Mouse (Mus musculus) macrophage (primary cell): ENCODE measurements around the gene Rpl37. TPM values are rescaled to one million over a fixed set of nuclear protein-coding genes. Genes with fewer than 3 reads are reported as not detected.
A peak's percentile ranks its signal among the peaks of the same experiment; 100 is the strongest.

Experiments
- H3K27ac ChIP-seq: fragments of 350-480 bp; formaldehyde crosslinking; 2 replicates; pipeline ENCODE4 v1.9.0; 2021
- H3K36me3 ChIP-seq: fragments of 350-480 bp; formaldehyde crosslinking; 2 replicates; pipeline ENCODE4 v1.9.0; 2021; ENCODE audit errors: inconsistent target
- H3K4me3 ChIP-seq: fragments of 350-480 bp; formaldehyde crosslinking; 2 replicates; pipeline ENCODE4 v1.9.0; 2021; ENCODE audit errors: inconsistent target
- H3K79me2 ChIP-seq: fragments of 350-480 bp; formaldehyde crosslinking; 2 replicates; pipeline ENCODE4 v1.9.0; 2021; ENCODE audit errors: inconsistent target
- WGBS: methylation state at CpG from one replicate; pipeline ENCODE4 v1.1.7; 2026; ENCODE audit warnings: inconsistent platforms; ENCODE audit not compliant: missing documents; 5-methylcytosine and 5-hydroxymethylcytosine counted together
- polyA plus RNA-seq: library from polyadenylated mRNA; stranded (reverse); fragments of 250-400 nt; gene quantifications from 3 replicates; pipeline ENCODE4 v1.2.4, GENCODE M21; 2018; ENCODE audit warnings: inconsistent platforms
- total RNA-seq, 78 experiments: library from RNA; depleted of rRNA; stranded (reverse); fragments of 250-400 nt; gene quantifications; 1 replicate in 9 of 78; 2 replicates in 24 of 78; 3 replicates in 43 of 78; 4 replicates in 2 of 78; pipeline ENCODE4 v1.2.4; 2018; ENCODE audit warnings: inconsistent platforms in 56 of 78

Rpl37 gene
- total RNA-seq (2018; cell fraction: chromatin; rRNA removed): 100 to 1,000 TPM in 1 of 26 experiments, 10 to 100 TPM in 25; 35.7 to 113 (median 67.1) TPM
- 100 to 1,000 TPM; 142 to 422 (median 216) TPM for total RNA-seq (2018; cell fraction: cytosol; rRNA removed)
- total RNA-seq (2018; cell fraction: nucleus; rRNA removed): 100 to 1,000 TPM in 1 of 26 experiments, 10 to 100 TPM in 25; 34.6 to 137 (median 64.8) TPM
- 263 to 496 TPM (median 486 TPM) in 3 replicates for polyA plus RNA-seq

DNA sequence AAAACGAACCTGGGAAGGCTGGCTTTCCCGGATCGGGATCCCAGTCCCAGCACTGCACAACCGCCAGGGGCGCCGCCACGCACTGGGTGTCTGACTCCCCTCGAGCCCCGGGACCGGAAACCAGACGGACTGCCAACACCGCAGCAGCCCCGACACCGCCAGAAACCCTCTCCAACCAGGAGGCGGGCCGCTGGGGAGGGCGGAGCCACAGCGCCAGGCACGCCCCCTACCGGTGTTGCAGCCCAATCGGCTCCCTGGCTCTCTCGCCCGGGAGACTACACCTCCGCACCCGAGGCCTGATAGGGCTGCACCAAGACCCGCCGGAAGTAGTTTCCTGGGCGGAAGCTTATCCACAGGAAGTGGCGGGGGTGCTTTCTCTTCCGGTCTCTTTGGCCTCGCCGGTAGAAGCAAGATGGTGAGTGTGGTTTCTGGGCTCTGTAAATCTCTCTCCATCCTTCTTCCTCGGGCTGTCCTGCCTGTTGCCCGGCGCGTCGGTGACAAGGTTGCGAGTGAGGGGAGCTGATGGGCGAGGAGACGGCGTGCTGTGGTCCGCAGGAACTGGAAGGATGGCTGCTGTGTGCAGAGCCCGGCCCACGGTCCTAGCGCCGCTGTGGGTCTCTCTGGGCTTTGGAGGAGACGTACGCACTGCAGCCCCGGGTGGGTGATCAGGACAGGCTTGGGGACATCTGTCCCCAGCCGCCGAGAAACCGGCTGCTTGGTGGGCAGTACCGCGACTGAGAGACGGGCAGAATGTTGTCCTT, at the start of gene Rpl37:
Gene Rpl37, plus strand, starts transcription at position 376 of the 761 bp plus-strand sequence.
- H3K27ac ChIP-seq: peak within 1 kb of the TSS; percentile 66
- H3K79me2 ChIP-seq: peaks cover 38% of the 10 kb centered on the region
- peaks cover 33% of the 10 kb centered on the region; the same call in 1 of the 2 replicates for H3K36me3 ChIP-seq
- peak within 1 kb of the TSS; percentile 91 for H3K4me3 ChIP-seq
- WGBS: under 1% methylated on average over 55 of the region's 55 CpGs

DNA sequence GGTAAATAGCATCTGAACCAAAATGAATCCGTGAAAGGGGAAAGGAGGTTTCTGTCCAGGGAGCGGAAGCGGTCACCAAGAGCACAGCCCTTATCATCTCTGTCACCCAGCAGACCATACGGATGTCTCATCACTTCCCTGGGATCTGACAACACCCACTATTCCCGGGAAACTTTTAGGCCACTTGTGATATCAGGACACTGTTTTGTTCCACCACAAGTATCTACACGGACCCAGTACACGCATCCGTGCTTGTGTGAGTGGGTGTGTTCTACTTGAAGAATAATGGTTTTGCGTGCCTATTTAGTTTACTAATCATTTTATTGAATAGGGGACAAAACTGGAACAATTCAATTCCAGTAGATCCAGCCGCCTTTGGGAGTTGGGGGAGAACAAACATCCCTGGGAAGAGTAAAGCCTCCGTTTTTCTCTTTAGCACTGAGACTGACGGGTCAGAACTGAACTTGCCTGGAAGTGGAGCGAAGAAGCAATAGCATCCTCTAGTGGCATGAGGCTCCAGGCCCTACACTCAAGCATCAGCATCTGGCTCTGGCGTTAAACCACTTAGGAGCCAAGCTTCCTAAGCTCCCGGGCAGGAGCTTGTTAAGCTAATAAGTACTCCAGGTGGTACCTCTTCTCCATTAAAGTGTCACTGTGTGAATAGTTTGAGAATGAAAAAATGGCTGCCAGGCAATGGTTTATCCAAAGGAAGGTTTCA, 47.5 kb upstream of the Rpl37 start:
- no peaks in the 10 kb centered on the region for H3K36me3 ChIP-seq
- WGBS: 72% methylated on average over 14 of the region's 15 CpGs
- H3K4me3 ChIP-seq: no peak overlapping the region
- H3K27ac ChIP-seq: no peak overlapping the region
- no peaks in the 10 kb centered on the region for H3K79me2 ChIP-seq

DNA sequence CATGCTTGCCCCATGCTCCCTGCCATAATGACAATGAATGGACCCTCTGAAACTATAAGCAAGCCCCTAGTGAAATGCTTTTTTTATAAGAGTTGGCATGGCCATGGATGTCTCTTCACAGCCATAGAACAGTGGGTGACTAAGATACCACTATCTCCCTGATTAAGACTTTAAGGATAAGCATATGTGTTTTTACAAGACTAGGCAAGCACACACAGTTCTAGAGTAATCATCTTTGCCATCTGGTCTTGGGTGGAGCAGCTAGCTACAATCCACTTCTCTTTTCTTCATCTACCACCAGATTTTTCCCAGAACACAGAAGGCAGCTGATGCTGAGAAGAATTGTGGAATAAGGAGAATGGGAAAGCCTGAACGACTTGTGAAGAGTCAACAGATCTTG, 35.2 kb upstream of the Rpl37 start:
- Histone ChIP-seq H3K4me3 (no peak overlapping the region), H3K27ac (no peak overlapping the region), H3K79me2 (no peaks in the 10 kb centered on the region), H3K36me3 (no peaks in the 10 kb centered on the region)
- WGBS: 82% methylated on average over 1 of the region's 1 CpGs

DNA sequence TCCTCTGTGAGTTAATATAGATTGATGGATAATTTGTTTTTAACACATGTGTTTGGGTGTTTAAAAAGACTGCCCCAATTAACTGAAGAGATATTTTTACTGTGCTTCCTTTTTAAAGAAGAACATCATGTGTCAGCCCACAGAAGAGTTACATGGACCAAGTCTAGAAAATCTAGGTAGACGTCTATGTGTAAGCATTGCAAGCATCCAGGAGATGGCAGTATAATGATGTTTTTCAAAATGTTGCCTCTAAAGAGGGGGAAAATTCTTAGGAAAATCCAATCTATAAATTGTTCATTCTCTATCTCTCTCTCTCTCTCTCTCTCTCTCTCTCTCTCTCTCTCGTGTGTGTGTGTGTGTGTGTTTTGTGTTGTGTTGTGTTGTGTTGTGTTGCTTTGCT, 30.3 kb upstream of the Rpl37 start:
- no peak overlapping the region for H3K4me3 ChIP-seq

DNA sequence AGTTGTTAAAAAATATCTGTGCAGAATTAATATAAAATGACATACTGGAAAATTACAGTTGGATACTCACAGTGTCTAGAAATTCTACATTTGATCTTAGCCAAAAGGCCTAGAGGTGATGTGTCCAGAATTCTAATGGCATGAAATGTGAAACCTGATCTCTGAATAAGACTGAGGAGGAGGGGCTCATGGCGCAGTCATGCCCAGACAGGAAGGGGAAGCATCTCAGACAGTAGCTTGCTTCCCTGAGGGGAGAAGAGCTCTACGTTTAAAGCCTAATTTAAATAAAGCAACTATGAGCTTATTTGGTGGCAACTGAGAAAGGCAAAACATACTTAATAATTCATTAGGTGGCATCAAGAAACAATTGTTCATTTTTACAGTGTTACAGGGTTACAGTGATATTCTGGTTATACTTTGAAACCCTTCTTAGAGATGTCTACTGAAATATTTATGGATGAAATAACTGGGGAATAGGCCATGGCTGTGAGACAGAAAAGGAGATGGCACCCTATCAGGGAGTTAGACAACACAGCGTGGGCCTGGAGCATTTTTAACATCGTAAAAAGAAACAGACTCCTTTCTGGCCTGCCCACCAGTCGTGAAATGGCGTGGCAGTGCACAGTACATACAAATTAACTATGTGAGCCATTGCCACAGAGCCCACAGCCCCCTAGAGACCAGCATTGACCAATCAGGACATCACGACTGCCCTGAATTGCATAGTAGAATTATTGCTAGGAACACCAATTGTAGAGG, 27.4 kb upstream of the Rpl37 start:
- 71% methylated on average over 7 of the region's 7 CpGs for WGBS
- no peak overlapping the region for H3K4me3 ChIP-seq
- no peak overlapping the region for H3K27ac ChIP-seq
- no peaks in the 10 kb centered on the region for H3K36me3 ChIP-seq
- H3K79me2 ChIP-seq: no peaks in the 10 kb centered on the region

More for the DNA sequence above, 30.3 kb upstream of the Rpl37 start:
- Histone ChIP-seq H3K27ac (no peak overlapping the region), H3K79me2 (no peaks in the 10 kb centered on the region), H3K36me3 (no peaks in the 10 kb centered on the region)
- whole genome bisulfite sequencing: 0% methylated on average over 1 of the region's 2 CpGs

DNA sequence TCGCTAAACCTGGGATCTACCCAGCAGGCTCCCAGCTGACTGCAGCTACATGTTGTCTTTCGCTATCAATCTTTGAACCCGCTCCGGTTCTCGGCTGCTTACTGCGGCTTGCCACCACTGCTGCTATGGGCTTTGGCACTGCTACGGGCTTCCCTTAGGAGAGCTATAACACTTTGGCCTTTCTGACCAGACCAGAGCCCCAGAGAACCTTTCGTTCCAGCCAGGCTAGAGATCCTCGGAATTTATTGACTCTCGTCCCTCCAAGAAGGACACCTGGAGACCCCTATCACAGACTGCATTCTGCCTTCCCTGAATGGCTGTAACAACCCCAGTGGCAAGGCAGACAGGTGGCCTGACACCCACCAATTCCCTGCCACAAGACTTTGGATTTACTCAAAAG, 26.3 kb upstream of the Rpl37 start:
- H3K27ac ChIP-seq: no peak overlapping the region
- H3K79me2 ChIP-seq: no peaks in the 10 kb centered on the region
- WGBS: 92% methylated on average over 10 of the region's 10 CpGs
- H3K4me3 ChIP-seq: no peak overlapping the region
- H3K36me3 ChIP-seq: no peaks in the 10 kb centered on the region

DNA sequence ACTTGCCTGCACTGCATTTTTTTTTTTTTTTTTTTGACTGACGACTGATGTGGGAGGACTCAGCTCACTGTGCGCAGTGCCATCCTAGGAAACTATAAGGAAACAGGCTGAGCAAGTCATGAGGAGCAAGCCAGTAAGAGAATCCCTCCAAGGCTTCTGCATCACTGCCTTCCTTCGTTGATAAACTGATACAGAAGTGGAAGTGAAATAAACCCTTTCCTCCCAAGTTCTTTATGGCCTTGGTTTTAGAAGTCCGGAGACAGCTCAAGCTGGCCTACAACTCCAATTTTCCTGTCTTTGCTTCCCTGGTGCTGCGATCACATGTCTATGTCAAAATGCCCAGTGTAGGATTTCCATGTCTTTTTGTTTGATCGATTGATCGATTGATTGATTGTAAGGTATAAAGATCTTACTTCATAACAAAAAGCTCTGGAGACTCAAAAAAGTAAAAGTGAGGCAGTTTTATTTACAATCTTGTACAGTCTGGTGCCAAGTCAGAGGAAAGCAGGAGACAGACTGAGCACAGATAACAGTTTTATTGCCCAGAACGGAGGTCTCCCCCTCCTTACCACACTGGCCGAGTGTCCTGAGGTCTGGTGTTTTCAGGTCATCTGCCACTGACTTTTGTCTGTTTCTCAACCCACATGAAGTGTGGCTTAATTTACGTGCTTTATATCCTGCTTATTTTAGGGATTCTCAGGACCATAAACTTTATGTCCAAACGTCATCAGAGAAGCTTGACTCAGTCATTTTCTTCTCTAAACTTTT, 20.7 kb upstream of the Rpl37 start:
- no peaks in the 10 kb centered on the region for H3K79me2 ChIP-seq
- H3K36me3 ChIP-seq: no peaks in the 10 kb centered on the region
- 91% methylated on average over 11 of the region's 11 CpGs for WGBS
- H3K4me3 ChIP-seq: no peak overlapping the region
- no peak overlapping the region for H3K27ac ChIP-seq

DNA sequence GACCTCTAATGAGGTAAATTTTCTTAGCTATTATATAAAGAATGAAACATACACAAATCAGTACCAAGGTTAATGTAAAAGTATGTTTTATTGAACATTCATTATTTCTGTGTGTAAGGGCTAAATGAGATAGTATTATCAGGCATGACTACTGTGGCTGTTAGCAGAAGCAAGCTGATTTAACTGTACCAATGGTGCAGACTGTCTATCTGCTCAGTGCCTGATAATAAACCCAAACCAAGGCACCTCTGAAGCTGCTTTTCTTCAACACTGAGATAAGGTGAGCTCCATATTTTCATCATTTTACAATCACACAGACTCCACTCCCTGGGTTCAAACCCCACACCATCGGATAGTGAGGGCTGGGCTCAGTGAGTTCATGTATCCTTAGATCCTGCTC, 19.1 kb upstream of the Rpl37 start:
- 100% methylated on average over 1 of the region's 1 CpGs for WGBS

DNA sequence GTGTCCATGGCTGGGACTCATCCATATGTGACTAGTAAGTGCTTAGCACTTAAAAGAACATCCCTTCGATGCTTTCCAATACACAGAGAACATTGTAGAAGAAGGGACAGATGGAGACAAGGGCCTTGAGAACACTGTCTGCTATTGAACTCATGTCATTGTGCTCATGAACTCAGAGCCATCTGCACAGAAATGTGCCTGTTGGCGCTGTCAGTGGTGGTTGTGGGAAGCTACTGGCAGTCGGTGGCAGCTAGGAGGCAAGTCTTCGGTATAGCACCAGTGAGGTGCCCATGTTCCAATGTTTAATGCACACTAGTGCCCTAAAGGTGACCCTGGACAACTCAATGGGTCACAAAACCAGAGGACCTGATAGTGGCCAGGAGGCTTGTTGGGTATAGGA, 14.1 kb upstream of the Rpl37 start:
- H3K4me3 ChIP-seq: no peak overlapping the region
- H3K27ac ChIP-seq: no peak overlapping the region
- WGBS: 88% methylated on average over 4 of the region's 4 CpGs
- H3K36me3 ChIP-seq: peaks cover 9% of the 10 kb centered on the region; the same call in 1 of the 2 replicates
- H3K79me2 ChIP-seq: no peaks in the 10 kb centered on the region

More for the DNA sequence above, 19.1 kb upstream of the Rpl37 start:
- Histone ChIP-seq H3K27ac (no peak overlapping the region), H3K79me2 (no peaks in the 10 kb centered on the region), H3K4me3 (no peak overlapping the region), H3K36me3 (no peaks in the 10 kb centered on the region)

DNA sequence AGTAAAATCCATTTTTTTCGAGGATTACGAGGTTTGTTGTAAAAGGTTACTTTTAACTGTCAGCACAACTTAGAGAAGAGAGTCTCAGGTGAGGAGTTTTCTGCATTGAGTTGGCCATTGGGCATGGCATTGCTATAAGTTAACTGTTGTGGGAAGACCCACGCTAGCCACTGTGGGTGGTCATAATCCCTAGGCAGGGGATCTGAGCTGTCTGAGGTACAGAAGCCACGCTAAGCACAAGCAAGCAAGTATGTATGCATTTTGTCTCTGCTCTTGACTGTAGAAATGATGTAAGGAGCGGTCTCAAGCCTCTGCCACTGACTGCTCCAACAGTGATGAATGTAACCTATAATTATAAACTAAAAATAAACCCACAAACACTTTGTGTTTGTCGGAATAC, 10.6 kb upstream of the Rpl37 start:
- no peaks in the 10 kb centered on the region for H3K79me2 ChIP-seq
- H3K36me3 ChIP-seq: peaks cover 9% of the 10 kb centered on the region; the same call in 1 of the 2 replicates
- no peak overlapping the region for H3K4me3 ChIP-seq
- no peak overlapping the region for H3K27ac ChIP-seq
- WGBS: 90% methylated on average over 6 of the region's 6 CpGs

DNA sequence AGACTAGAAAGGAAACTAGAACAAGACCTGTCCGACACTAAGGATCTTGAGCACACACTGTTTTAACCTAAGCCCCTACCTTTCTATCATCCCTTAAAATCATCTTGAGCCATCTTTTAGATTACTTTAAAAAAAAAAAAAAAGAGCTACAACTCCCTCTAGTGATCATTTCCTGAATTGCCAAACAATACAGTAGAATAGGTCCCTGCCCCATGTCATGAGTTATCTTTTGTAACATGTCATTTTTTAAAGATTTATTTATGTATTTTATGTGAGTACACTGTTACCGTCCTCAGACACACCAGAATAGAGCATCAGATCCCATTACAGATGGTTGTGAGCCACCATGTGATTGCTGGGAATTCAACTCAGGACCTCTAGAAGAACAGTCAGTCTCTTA, 10.2 kb upstream of the Rpl37 start:
- Histone ChIP-seq H3K4me3 (no peak overlapping the region), H3K79me2 (no peaks in the 10 kb centered on the region), H3K36me3 (peaks cover 9% of the 10 kb centered on the region; the same call in 1 of the 2 replicates), H3K27ac (no peak overlapping the region)
- WGBS: 60% methylated on average over 2 of the region's 2 CpGs

DNA sequence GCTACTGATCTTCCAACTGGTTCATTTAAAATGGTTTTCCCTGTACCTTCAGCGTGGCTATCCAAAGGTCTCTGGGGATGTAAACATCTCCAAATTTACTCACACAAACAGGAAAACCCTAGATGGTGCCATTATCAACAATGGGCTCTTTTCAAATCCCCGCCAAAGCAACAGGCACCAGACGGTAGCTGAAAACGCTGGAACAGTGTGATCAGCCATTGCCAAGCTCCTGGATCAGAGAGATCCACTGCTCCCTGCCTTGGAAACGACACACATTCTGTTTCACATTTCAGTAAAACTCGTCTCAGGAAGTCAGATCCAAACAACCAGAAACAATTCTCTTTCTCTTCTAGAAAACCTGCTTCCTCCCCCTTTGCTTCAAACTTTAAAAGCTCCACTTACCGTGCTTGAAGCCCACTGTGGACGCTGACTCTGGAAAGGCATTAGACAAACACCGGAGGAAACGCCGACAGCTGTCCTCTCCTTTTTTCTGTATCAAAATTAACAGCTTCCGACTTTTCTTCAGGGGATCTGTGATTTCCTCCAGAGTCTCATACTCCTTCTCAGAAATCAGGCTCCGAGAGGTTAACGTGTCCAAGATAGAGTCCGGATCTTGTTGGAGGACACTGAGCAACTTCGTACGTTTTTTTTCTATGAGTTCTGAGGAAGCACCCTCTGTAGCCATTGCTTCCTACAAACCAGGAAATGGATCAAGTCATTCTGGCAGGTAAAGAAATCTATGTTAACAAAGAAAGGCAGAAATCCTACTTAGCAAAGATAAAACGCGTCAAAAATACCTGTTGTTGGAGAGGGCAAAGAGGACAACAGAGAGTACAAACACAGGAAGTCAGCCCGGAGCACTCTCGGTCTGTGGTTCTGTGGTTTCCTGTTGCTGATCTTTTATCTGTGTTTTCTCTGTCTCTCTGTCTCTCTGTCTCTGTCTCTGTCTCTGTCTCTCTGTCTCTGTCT, 8.5 kb upstream of the Rpl37 start, which contains the start of gene Card6:
Gene Card6, minus strand, starts transcription at position 854 of the 969 bp plus-strand sequence.
- Histone ChIP-seq H3K4me3 (peak within 1 kb of the TSS; percentile 51), H3K79me2 (no peaks in the 10 kb centered on the region), H3K27ac (no peak within 1 kb of the TSS), H3K36me3 (peaks cover 9% of the 10 kb centered on the region; the same call in 1 of the 2 replicates)
- 8% methylated on average over 21 of the region's 21 CpGs for WGBS

DNA sequence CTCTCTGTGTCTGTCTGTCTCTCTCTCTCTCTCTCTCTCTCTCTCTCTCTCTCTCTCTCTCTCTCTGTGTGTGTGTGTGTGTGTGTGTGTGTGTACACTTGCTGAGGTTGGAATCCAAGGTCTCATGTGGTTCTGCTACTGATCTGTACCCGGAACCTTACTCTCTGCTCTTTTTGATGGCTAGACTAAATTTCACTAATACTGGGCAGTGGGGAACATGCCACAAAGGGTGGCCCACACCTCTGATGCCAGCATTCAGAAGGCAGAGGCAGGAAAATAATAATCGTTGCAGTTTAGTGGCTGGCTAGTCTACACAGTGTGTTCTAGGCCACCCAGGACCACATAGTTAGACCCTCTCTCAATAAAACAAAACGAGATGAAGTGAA, 7.8 kb upstream of the Rpl37 start:
- H3K27ac ChIP-seq: no peak overlapping the region
- 25% methylated on average over 3 of the region's 3 CpGs for WGBS
- peaks cover 9% of the 10 kb centered on the region; the same call in 1 of the 2 replicates for H3K36me3 ChIP-seq
- H3K79me2 ChIP-seq: no peaks in the 10 kb centered on the region
- H3K4me3 ChIP-seq: peak overlapping the region; percentile 51; the same call in 1 of the 2 replicates
